Mouse (Mus musculus) forebrain, embryonic 13.5 days (tissue): Measurements from ENCODE around the gene Ptrh2. TPM values are rescaled to one million over a fixed set of nuclear protein-coding genes. Genes with fewer than 3 reads are reported as not detected.

Experiments
- ATAC-seq: fragments of 200-750 bp; cut with Nextera tagmentation; 2 replicates; pipeline ENCODE4 v1.8.0; 2017
- H3K27ac ChIP-seq: fragments of 300-500 bp; sonication (generic); 2 replicates; pipeline ENCODE4 v1.5.1; 2015; ENCODE audit warnings: inconsistent platforms, mild to moderate bottlenecking, moderate library complexity
- H3K27me3 ChIP-seq: fragments of 300-500 bp; sonication (generic); 2 replicates; pipeline ENCODE4 v1.6.1; 2015; ENCODE audit warnings: mild to moderate bottlenecking, inconsistent platforms
- H3K36me3 ChIP-seq: fragments of 300-500 bp; sonication (generic); 2 replicates; pipeline ENCODE4 v1.6.1; 2015; ENCODE audit warnings: mild to moderate bottlenecking, inconsistent platforms; ENCODE audit not compliant: poor library complexity, severe bottlenecking
- H3K4me1 ChIP-seq: fragments of 300-500 bp; sonication (generic); 2 replicates; pipeline ENCODE4 v1.6.1; 2015; ENCODE audit warnings: inconsistent platforms
- H3K4me2 ChIP-seq: fragments of 300-500 bp; sonication (generic); 2 replicates; pipeline ENCODE4 v1.6.1; 2015; ENCODE audit warnings: inconsistent platforms, mild to moderate bottlenecking, moderate library complexity
- H3K4me3 ChIP-seq: fragments of 300-500 bp; sonication (generic); 2 replicates; pipeline ENCODE4 v1.5.1; 2015; ENCODE audit warnings: mild to moderate bottlenecking, inconsistent platforms
- H3K9ac ChIP-seq: fragments of 300-500 bp; sonication (generic); 2 replicates; pipeline ENCODE4 v1.6.1; 2015; ENCODE audit warnings: mild to moderate bottlenecking, inconsistent platforms
- H3K9me3 ChIP-seq: fragments of 300-500 bp; sonication (generic); replicated peaks from 2 replicates; pipeline ENCODE4 v1.6.1; 2016; ENCODE audit warnings: inconsistent platforms
- WGBS: fragments of 180-500 bp; shearing (Covaris S2); methylation state at CpG from one replicate; pipeline ENCODE4 v1.1.7; 2015; 5-methylcytosine and 5-hydroxymethylcytosine counted together
- polyA plus RNA-seq: library from polyadenylated mRNA; unstranded; fragments of >200 nt; fragmentation: Nextera tagmentation; extraction: Ambion mirVana; gene quantifications from 2 replicates; pipeline ENCODE4 v1.2.1, GENCODE M21; 2015

Gene Ptrh2
- polyA plus RNA-seq, 1 experiment from 2014 or later, result 38.5 TPM

GRCm38 (mm10) chr11:86738956-86739355, 55.2 kb downstream of the Ptrh2 start:
- 100% methylated on average over 1 of the region's 1 CpGs for WGBS
- no peak for ATAC-seq
- H3K27ac ChIP-seq, result no peak overlapping the region

GRCm38 (mm10) chr11:86739470-86739869, 55.7 kb downstream of the Ptrh2 start:
- H3K27ac ChIP-seq, result no peak overlapping the region
- H3K9me3 ChIP-seq, result no peaks in the 10 kb centered on the region
- no peaks in the 10 kb centered on the region for H3K27me3 ChIP-seq
- no peak overlapping the region for H3K4me2 ChIP-seq
- ATAC-seq, result no peak
- no peak overlapping the region for H3K9ac ChIP-seq
- H3K4me3 ChIP-seq, result no peak overlapping the region
- H3K4me1 ChIP-seq, result no peaks in the 10 kb centered on the region
- no peaks in the 10 kb centered on the region; the same call in 1 of the 2 replicates for H3K36me3 ChIP-seq
- 97% methylated on average over 2 of the region's 2 CpGs for WGBS

More at GRCm38 (mm10) chr11:86738956-86739355, 55.2 kb downstream of the Ptrh2 start:
- H3K9ac ChIP-seq, result no peak overlapping the region
- no peak overlapping the region for H3K4me2 ChIP-seq
- no peaks in the 10 kb centered on the region for H3K4me1 ChIP-seq
- H3K36me3 ChIP-seq, result no peaks in the 10 kb centered on the region; the same call in 1 of the 2 replicates
- no peaks in the 10 kb centered on the region for H3K9me3 ChIP-seq
- H3K4me3 ChIP-seq, result no peak overlapping the region
- H3K27me3 ChIP-seq, result no peaks in the 10 kb centered on the region

- H3K27me3 ChIP-seq, result no peaks in the 10 kb centered on the region
- H3K9ac ChIP-seq, result no peak overlapping the region
- ATAC-seq, result no peak
- peaks cover 3% of the 10 kb centered on the region; the same call in 1 of the 2 replicates for H3K4me1 ChIP-seq
- H3K36me3 ChIP-seq, result no peaks in the 10 kb centered on the region; the same call in 1 of the 2 replicates
- no peak overlapping the region for H3K4me2 ChIP-seq
- H3K9me3 ChIP-seq, result no peaks in the 10 kb centered on the region
- whole genome bisulfite sequencing, result 97% methylated on average over 5 of the region's 5 CpGs
- no peak overlapping the region for H3K4me3 ChIP-seq
- H3K27ac ChIP-seq, result no peak overlapping the region
These were observed 57.7 kb downstream of the Ptrh2 start for GRCm38 (mm10) chr11:86741505-86741904.

Other genes starting within 250 kb of the Ptrh2 start
- gene Rnft1, start 199.3 kb upstream of the Ptrh2 start, polyA plus RNA-seq, result 15.9 and 16.5 TPM in 2 replicates
- 62.6 and 63.9 TPM in 2 replicates for gene Rps6kb1, start 139.2 kb upstream of the Ptrh2 start, polyA plus RNA-seq
- gene Tubd1, start 139.0 kb upstream of the Ptrh2 start, polyA plus RNA-seq, result 9.9 and 10.7 TPM in 2 replicates
- 86.8 and 91.2 TPM in 2 replicates for gene Vmp1, start 149 bp upstream of the Ptrh2 start, polyA plus RNA-seq
- gene Cltc, start 73.6 kb downstream of the Ptrh2 start, polyA plus RNA-seq, result 106 and 126 TPM in 2 replicates
- 38.3 and 41.7 TPM in 2 replicates for gene Dhx40, start 123.8 kb downstream of the Ptrh2 start, polyA plus RNA-seq